Mouse (Mus musculus) cortical plate, adult 2 months (tissue): ENCODE measurements around the gene Fhl2.

ENCODE experiments used
- CTCF ChIP-seq: fragments of 200-500 bp; IDR thresholded peaks from 2 replicates; pipeline ENCODE4 v1.5.1; 2011; ENCODE audit warnings: mild to moderate bottlenecking, control low read depth, low read length; ENCODE audit not compliant: insufficient read depth; ENCODE audit errors: extremely low read depth
- POLR2A ChIP-seq: fragments of 200-500 bp; IDR thresholded peaks from 2 replicates; pipeline ENCODE4 v1.6.1; 2011; ENCODE audit warnings: mild to moderate bottlenecking, low read length, control low read depth; ENCODE audit not compliant: insufficient read depth; ENCODE audit errors: extremely low read depth

- TF ChIP-seq CTCF, result no peak
- no peak for TF ChIP-seq POLR2A
Observed at GRCm38 (mm10) chr1:43169661-43170060, 27.1 kb downstream of the Fhl2 start.
